Mouse (Mus musculus) lung, postnatal 0 days (tissue): Measurements from ENCODE around the gene Rsph9.

Source experiments
- CTCF ChIP-seq: IDR thresholded peaks from 2 replicates; pipeline ENCODE4 v1.5.1; 2016; ENCODE audit warnings: antibody characterized with exemption, mild to moderate bottlenecking
- EP300 ChIP-seq: IDR thresholded peaks from 2 replicates; pipeline ENCODE4 v1.6.1; 2016; ENCODE audit warnings: antibody characterized with exemption, mild to moderate bottlenecking, control low read depth

- no peak for TF ChIP-seq CTCF
- no peak for TF ChIP-seq EP300
Observed at GRCm38 (mm10) chr17:46108286-46108685, 35.7 kb downstream of the Rsph9 start.
